Mouse (Mus musculus): Measurements from ENCODE around the gene Clec4g. TPM values are rescaled to one million over a fixed set of nuclear protein-coding genes. Genes with fewer than 3 reads are reported as not detected.

Gene Clec4g
- total and polyA plus RNA-seq, 3 experiments, result 0.11 TPM; not detected in 2

DNA sequence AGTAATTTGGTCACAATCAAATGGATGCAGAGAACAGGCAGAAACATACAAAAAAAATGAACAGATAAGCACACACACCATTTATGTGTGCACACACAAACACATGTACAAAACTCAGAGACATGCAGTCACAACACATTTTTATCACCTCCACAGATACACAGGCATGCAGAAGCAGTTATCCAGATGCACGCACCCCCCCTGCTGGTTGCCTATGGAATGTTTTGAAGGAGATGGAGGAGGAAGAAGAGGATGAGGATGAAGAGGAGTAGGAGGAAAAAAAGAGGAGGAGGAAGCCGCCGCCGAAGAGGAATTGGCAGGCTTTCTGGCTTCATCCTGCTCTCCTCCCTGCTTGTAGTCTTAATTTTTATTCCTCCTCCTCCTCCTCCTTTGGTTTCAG is 14.7 kb downstream of the Clec4g start:
- TF ChIP-seq CTCF (IDR thresholded peaks at IDR 0.05; ENCODE audit: low read depth, low read length) (no peak), TAL1 (conservative IDR thresholded peaks at IDR 0.05; ENCODE audit: low read depth, low read length) (no peak), GATA2 (IDR thresholded peaks at IDR 0.05; ENCODE audit: borderline replicate concordance, low read depth, low read length) (no peak), POLR2AphosphoS5 (IDR thresholded peaks at IDR 0.05; ENCODE audit: insufficient replicate concordance, low read depth, low read length) (no peak), GATA1 (IDR thresholded peaks at IDR 0.05; ENCODE audit: borderline replicate concordance, low read length) (no peak)
- DNase-seq (ENCODE audit: low spot score) (no peak), ATAC-seq (ENCODE audit: extremely low read depth, insufficient number of reproducible peaks, low FRiP score, poor library complexity, severe bottlenecking) (no peak)
- H3K9me3 ChIP-seq (replicated peaks), result no peaks in the 10 kb centered on the region
- no peaks in the 10 kb centered on the region for H3K36me3 ChIP-seq (replicated peaks)
- H3K27me3 ChIP-seq (ENCODE audit: insufficient read depth, low read length), result 0 out of 2 replicates have a peak, but pooled peaks cover 4% of the 10 kb centered on the region
- no peaks in the 10 kb centered on the region for H3K4me1 ChIP-seq (ENCODE audit: insufficient read depth, low read depth, low read length)
- H3K4me3 ChIP-seq (ENCODE audit: low read depth, low read length), result no peak overlapping the region

DNA sequence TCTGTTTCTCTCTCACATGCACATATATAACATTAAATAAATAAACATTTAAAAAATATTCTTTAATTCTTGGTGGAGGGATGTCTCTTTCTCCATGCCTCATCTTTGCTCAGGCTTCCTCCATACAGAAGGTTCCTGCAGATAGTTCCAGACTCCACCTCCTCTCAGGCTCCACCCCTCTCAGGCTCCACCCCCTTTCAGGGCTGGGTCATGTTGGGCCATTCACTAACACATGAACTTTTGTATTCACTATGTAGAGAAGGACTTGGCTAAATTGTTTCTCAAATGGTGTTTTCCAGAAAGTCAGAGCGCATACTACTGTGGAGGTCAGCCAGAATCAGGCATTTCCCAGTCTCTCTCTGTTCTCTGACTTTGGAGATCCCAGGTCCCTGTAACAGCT is 19.0 kb downstream of the Clec4g start:
- H3K27me3 ChIP-seq (ENCODE audit: insufficient read depth, low read length), result no peaks in the 10 kb centered on the region
- no peak for DNase-seq (ENCODE audit: low spot score)

DNA sequence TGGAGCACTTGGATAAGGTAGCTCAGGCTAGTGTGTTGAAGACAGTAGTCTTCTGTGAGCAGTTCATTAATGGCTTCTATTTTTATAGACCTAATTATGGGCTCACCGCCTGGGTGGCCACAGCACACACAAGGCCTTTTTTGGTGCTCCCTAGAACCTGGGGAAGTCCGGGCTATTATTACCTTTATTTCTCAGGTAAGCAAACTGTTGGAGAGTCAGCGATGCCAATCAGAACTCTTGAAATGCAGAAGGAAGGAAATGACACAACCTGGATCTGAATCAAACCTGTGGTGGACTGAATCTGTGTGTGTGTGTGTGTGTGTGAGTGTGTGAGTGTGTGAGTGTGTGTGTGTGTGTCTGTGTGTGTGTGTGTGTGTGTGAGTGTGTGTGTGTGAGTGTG is 26.3 kb downstream of the Clec4g start, which contains the start of gene Fcer2a:
Gene Fcer2a (minus strand): TSS at position 55 of the 400 bp plus-strand sequence.
- no peak for TF ChIP-seq POLR2AphosphoS5 (IDR thresholded peaks at IDR 0.05; ENCODE audit: insufficient replicate concordance, low read depth, low read length)
- no peak for TF ChIP-seq TAL1 (conservative IDR thresholded peaks at IDR 0.05; ENCODE audit: low read depth, low read length)
- TF ChIP-seq GATA1 (IDR thresholded peaks at IDR 0.05; ENCODE audit: borderline replicate concordance, low read length), result no peak
- no peak for TF ChIP-seq CTCF (IDR thresholded peaks at IDR 0.05; ENCODE audit: low read depth, low read length)
- TF ChIP-seq GATA2 (IDR thresholded peaks at IDR 0.05; ENCODE audit: borderline replicate concordance, low read depth, low read length), result no peak
- no peak for ATAC-seq (ENCODE audit: extremely low read depth, insufficient number of reproducible peaks, low FRiP score, poor library complexity, severe bottlenecking)
- Histone ChIP-seq H3K27me3 (ENCODE audit: insufficient read depth, low read length) (peaks cover 4% of the 10 kb centered on the region; the same call in 1 of the 2 replicates), H3K9me3 (replicated peaks) (peaks cover 4% of the 10 kb centered on the region), H3K4me1 (ENCODE audit: insufficient read depth, low read depth, low read length) (no peaks in the 10 kb centered on the region), H3K36me3 (replicated peaks) (no peaks in the 10 kb centered on the region), H3K4me3 (ENCODE audit: low read depth, low read length) (no peak within 1 kb of the TSS)
- no peak for DNase-seq (ENCODE audit: low spot score)

More for the DNA sequence above, 19.0 kb downstream of the Clec4g start:
- H3K9me3 ChIP-seq (replicated peaks), result peaks cover 9% of the 10 kb centered on the region
- no peak for ATAC-seq (ENCODE audit: extremely low read depth, insufficient number of reproducible peaks, low FRiP score, poor library complexity, severe bottlenecking)
- no peaks in the 10 kb centered on the region for H3K4me1 ChIP-seq (ENCODE audit: insufficient read depth, low read depth, low read length)
- TF ChIP-seq POLR2AphosphoS5 (IDR thresholded peaks at IDR 0.05; ENCODE audit: insufficient replicate concordance, low read depth, low read length) (no peak), TAL1 (conservative IDR thresholded peaks at IDR 0.05; ENCODE audit: low read depth, low read length) (no peak)
- H3K4me3 ChIP-seq (ENCODE audit: low read depth, low read length), result no peak overlapping the region
- H3K36me3 ChIP-seq (replicated peaks), result no peaks in the 10 kb centered on the region

DNA sequence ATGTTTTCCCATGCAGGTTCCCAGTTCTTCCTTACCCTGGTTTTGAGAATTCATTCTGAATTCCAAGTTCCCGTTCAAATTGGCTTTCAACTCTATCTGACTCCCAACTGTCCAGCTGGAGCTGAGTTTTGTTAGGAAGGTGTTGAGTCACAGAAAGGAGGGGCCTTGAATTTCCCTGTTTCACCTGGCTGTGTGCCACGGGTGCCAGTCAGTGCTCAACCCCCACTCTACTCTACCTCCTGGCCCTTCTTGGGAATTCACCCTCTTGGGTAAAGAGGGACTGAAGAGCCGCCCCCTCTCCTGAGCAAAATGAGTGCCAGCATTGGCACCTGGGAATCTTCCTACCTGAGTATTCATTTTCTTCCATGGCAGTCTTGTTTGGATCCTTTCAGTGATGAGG is 29.7 kb downstream of the Clec4g start:
- no peaks in the 10 kb centered on the region for H3K36me3 ChIP-seq (replicated peaks)
- ATAC-seq (ENCODE audit: extremely low read depth, insufficient number of reproducible peaks, low FRiP score, poor library complexity, severe bottlenecking) (no peak), DNase-seq (ENCODE audit: low spot score) (no peak)
- H3K27me3 ChIP-seq (ENCODE audit: insufficient read depth, low read length), result peaks cover 8% of the 10 kb centered on the region; the same call in 1 of the 2 replicates
- H3K9me3 ChIP-seq (replicated peaks), result no peaks in the 10 kb centered on the region
- H3K4me1 ChIP-seq (ENCODE audit: insufficient read depth, low read depth, low read length), result no peaks in the 10 kb centered on the region
- no peak overlapping the region for H3K4me3 ChIP-seq (ENCODE audit: low read depth, low read length)
- TF ChIP-seq CTCF (IDR thresholded peaks at IDR 0.05; ENCODE audit: low read depth, low read length), result no peak
- TF ChIP-seq POLR2AphosphoS5 (IDR thresholded peaks at IDR 0.05; ENCODE audit: insufficient replicate concordance, low read depth, low read length), result no peak

DNA sequence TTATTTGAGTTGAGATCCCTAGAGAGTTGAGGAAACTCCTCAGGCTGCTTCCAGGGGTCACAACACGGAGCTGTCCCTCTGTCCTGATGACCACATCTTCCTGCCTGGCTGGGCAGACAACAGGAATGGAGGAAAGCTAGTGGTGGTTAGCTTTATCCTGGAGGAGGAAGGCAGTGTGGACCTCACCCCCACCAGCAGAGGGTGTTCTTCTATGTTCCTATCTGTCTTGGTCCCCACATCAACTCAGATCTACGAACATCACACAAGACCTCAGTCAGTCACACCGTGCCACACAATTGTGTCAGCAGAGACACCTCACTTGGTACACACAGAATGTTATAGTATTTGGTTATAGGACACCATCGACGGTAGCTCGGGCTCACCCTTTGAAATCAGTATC is 32.9 kb downstream of the Clec4g start:
- no peak for TF ChIP-seq GATA1 (IDR thresholded peaks at IDR 0.05; ENCODE audit: borderline replicate concordance, low read length)
- TF ChIP-seq CTCF (IDR thresholded peaks at IDR 0.05; ENCODE audit: low read depth, low read length), result no peak
- TF ChIP-seq TAL1 (conservative IDR thresholded peaks at IDR 0.05; ENCODE audit: low read depth, low read length), result no peak
- no peak for TF ChIP-seq POLR2AphosphoS5 (IDR thresholded peaks at IDR 0.05; ENCODE audit: insufficient replicate concordance, low read depth, low read length)
- TF ChIP-seq GATA2 (IDR thresholded peaks at IDR 0.05; ENCODE audit: borderline replicate concordance, low read depth, low read length), result no peak
- no peak for ATAC-seq (ENCODE audit: extremely low read depth, insufficient number of reproducible peaks, low FRiP score, poor library complexity, severe bottlenecking)
- Histone ChIP-seq H3K9me3 (replicated peaks) (no peaks in the 10 kb centered on the region), H3K27me3 (ENCODE audit: insufficient read depth, low read length) (peaks cover 8% of the 10 kb centered on the region; the same call in 1 of the 2 replicates), H3K36me3 (replicated peaks) (peaks cover 12% of the 10 kb centered on the region), H3K4me1 (ENCODE audit: insufficient read depth, low read depth, low read length) (no peaks in the 10 kb centered on the region), H3K4me3 (ENCODE audit: low read depth, low read length) (no peak overlapping the region)
- DNase-seq (ENCODE audit: low spot score), result no peak

DNA sequence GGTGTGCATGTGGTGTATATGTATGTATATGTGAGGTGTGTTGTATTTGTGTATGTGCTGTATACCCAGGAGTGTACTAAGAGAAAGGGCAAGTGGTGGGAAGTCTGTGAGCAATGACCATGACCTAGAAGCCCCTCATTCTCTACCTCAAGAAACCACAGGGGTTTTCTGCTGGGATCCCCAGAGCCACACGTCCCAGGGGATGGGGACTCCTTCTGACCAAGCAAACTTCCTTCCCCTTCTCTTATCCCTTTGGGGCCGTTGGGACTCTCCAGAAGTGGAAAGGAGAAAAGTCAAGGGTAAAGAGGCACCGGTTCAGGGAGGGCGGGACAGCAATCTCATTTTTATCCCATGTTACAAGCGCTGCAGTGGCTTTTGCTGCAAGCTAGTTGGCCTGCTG is 35.0 kb downstream of the Clec4g start:
- no peak overlapping the region for H3K4me3 ChIP-seq (ENCODE audit: low read depth, low read length)
- TF ChIP-seq CTCF (IDR thresholded peaks at IDR 0.05; ENCODE audit: low read depth, low read length), result no peak
- TF ChIP-seq TAL1 (conservative IDR thresholded peaks at IDR 0.05; ENCODE audit: low read depth, low read length), result no peak
- TF ChIP-seq GATA2 (IDR thresholded peaks at IDR 0.05; ENCODE audit: borderline replicate concordance, low read depth, low read length), result no peak
- TF ChIP-seq POLR2AphosphoS5 (IDR thresholded peaks at IDR 0.05; ENCODE audit: insufficient replicate concordance, low read depth, low read length), result no peak
- no peak for TF ChIP-seq GATA1 (IDR thresholded peaks at IDR 0.05; ENCODE audit: borderline replicate concordance, low read length)

DNA sequence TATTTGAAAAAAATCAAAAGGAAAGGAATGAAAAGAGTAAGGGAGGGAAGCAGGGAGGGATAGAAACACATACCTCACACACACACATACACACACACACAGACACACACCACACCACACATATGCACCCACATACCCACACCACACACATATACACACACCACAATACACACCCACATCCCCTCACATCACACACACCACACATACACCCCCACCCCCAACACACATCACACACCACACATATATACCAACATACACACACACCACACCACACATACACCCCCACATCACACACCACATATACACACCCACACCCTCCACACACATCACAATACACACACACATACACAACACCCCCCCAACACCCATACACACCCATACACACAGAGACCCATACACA is 35.9 kb downstream of the Clec4g start:
- Histone ChIP-seq H3K9me3 (replicated peaks) (no peaks in the 10 kb centered on the region), H3K27me3 (ENCODE audit: insufficient read depth, low read length) (peaks cover 4% of the 10 kb centered on the region; the same call in 1 of the 2 replicates), H3K4me3 (ENCODE audit: low read depth, low read length) (no peak overlapping the region), H3K36me3 (replicated peaks) (peaks cover 42% of the 10 kb centered on the region), H3K4me1 (ENCODE audit: insufficient read depth, low read depth, low read length) (peaks cover 7% of the 10 kb centered on the region)
- no peak for DNase-seq (ENCODE audit: low spot score)
- TF ChIP-seq CTCF (IDR thresholded peaks at IDR 0.05; ENCODE audit: low read depth, low read length), result no peak
- no peak for TF ChIP-seq POLR2AphosphoS5 (IDR thresholded peaks at IDR 0.05; ENCODE audit: insufficient replicate concordance, low read depth, low read length)
- no peak for TF ChIP-seq GATA2 (IDR thresholded peaks at IDR 0.05; ENCODE audit: borderline replicate concordance, low read depth, low read length)
- TF ChIP-seq TAL1 (conservative IDR thresholded peaks at IDR 0.05; ENCODE audit: low read depth, low read length), result no peak
- no peak for TF ChIP-seq GATA1 (IDR thresholded peaks at IDR 0.05; ENCODE audit: borderline replicate concordance, low read length)
- ATAC-seq (ENCODE audit: extremely low read depth, insufficient number of reproducible peaks, low FRiP score, poor library complexity, severe bottlenecking), result no peak

More for the DNA sequence above, 35.0 kb downstream of the Clec4g start:
- DNase-seq (ENCODE audit: low spot score) (no peak), ATAC-seq (ENCODE audit: extremely low read depth, insufficient number of reproducible peaks, low FRiP score, poor library complexity, severe bottlenecking) (no peak)
- peaks cover 33% of the 10 kb centered on the region for H3K36me3 ChIP-seq (replicated peaks)
- H3K27me3 ChIP-seq (ENCODE audit: insufficient read depth, low read length), result peaks cover 8% of the 10 kb centered on the region; the same call in 1 of the 2 replicates
- H3K9me3 ChIP-seq (replicated peaks), result no peaks in the 10 kb centered on the region
- H3K4me1 ChIP-seq (ENCODE audit: insufficient read depth, low read depth, low read length), result no peaks in the 10 kb centered on the region

Measured in G1E (cell line).